Mouse (Mus musculus): ENCODE results near the gene Jmjd1c. TPM values are rescaled to one million over a fixed set of nuclear protein-coding genes. Genes with fewer than 3 reads are reported as not detected.

The Jmjd1c gene
- total and polyA plus RNA-seq, 2 experiments from 2014 or later: 45.1 to 63.8 TPM

DNA sequence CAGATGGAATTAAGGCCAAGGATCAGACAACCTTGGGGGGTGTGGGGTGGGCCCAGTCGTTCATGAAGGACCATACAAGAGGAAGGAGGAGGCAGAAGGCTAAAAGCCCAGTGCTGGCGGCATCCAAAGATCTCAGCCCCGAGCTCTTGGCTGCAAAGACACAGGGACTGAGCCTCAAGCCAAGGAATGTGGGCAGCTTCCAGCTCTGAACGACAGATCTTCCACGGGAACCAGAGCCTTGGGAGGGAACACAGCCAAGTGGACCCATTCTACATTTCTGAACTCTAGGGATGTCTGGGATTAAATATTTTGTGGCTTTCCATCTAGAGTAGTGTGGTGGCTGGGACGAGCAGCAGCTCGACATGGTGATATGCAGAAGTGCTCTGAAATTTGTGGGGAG, 37.6 kb upstream of the Jmjd1c start:
- H3K4me2 ChIP-seq (ENCODE audit: low read depth, low read length, poor library complexity, severe bottlenecking): no peak overlapping the region; the same call in 1 of the 2 replicates
- H3K4me3 ChIP-seq (ENCODE audit: low read depth, low read length): no peak overlapping the region
- H3K9me3 ChIP-seq (ENCODE audit: low read length): no peaks in the 10 kb centered on the region
- no peak for TF ChIP-seq CTCF (IDR thresholded peaks at IDR 0.05)
- peak overlapping the region; percentile 51; the same call in 1 of the 2 replicates for H3K27ac ChIP-seq (ENCODE audit: low read depth, low read length)
- H3K9ac ChIP-seq (replicated peaks; ENCODE audit: low read length, poor library complexity, severe bottlenecking): no peak overlapping the region
- ATAC-seq (ENCODE audit: low FRiP score): 0 out of 2 replicates have a peak, but pooled peaks have one; percentile 11
- H3K4me1 ChIP-seq (ENCODE audit: insufficient read depth, low read length): peaks cover 5% of the 10 kb centered on the region; the same call in 1 of the 2 replicates
- DNase-seq (ENCODE audit: low spot score): peak; percentile 80
- no peaks in the 10 kb centered on the region for H3K36me3 ChIP-seq (ENCODE audit: insufficient read depth, low read length)
- H3K27me3 ChIP-seq (ENCODE audit: insufficient read depth, low read length): no peaks in the 10 kb centered on the region
- 67% methylated on average over 7 of the region's 7 CpGs for WGBS

DNA sequence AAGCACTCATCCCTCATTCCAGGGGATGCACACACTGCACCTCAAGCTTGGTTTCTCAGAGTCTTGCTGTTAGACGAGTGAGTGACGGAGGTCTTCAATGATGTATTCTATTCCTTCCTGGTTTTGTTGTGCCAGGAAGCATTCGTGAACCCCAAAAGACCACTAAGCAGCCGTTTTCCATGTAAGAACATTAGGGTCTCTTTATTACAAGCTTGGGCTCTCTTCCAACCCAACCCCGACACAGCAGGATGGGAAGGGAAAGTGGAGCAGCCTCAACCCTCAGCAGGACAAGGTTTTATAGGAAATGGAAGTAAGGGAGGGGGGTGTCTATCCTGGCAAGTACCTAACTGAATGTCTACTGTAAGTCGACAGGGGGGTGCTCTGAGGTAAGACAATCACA, 37.2 kb upstream of the Jmjd1c start:
- no peak for ATAC-seq (ENCODE audit: low FRiP score)
- TF ChIP-seq CTCF (IDR thresholded peaks at IDR 0.05): no peak
- Histone ChIP-seq H3K36me3 (ENCODE audit: insufficient read depth, low read length) (no peaks in the 10 kb centered on the region), H3K27me3 (ENCODE audit: insufficient read depth, low read length) (no peaks in the 10 kb centered on the region), H3K9me3 (ENCODE audit: low read length) (no peaks in the 10 kb centered on the region), H3K9ac (replicated peaks; ENCODE audit: low read length, poor library complexity, severe bottlenecking) (no peak overlapping the region), H3K4me3 (ENCODE audit: low read depth, low read length) (no peak overlapping the region), H3K4me2 (ENCODE audit: low read depth, low read length, poor library complexity, severe bottlenecking) (no peak overlapping the region; the same call in 1 of the 2 replicates), H3K27ac (ENCODE audit: low read depth, low read length) (peak overlapping the region; percentile 51; the same call in 1 of the 2 replicates), H3K4me1 (ENCODE audit: insufficient read depth, low read length) (peaks cover 5% of the 10 kb centered on the region; the same call in 1 of the 2 replicates)
- no peak for DNase-seq (ENCODE audit: low spot score)
- 61% methylated on average over 6 of the region's 6 CpGs for WGBS

DNA sequence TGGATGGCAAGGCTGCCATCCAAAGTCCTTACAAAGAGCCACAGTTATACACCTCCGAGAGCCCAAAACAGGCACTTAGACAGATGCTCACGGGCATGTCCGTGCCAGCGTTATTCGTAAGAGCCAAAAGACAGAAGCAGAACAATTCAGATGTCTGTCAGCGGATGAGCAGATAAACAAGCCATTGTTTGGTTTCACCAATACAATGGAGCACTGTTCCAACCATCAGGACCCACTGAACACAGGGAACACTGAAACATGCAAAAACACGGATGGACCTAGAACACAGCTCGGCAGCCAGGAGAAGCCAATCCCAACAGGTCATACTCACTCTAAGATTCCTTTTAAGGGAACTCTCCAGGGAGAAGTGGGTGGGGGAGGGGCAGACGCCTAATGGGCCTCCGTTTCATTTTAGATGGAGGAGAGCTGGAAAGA, 34.5 kb upstream of the Jmjd1c start:
- peaks cover 10% of the 10 kb centered on the region; the same call in 1 of the 2 replicates for H3K4me1 ChIP-seq (ENCODE audit: insufficient read depth, low read length)
- H3K4me3 ChIP-seq (ENCODE audit: low read depth, low read length): no peak overlapping the region
- no peaks in the 10 kb centered on the region for H3K36me3 ChIP-seq (ENCODE audit: insufficient read depth, low read length)
- DNase-seq (ENCODE audit: low spot score): peak; percentile 47
- WGBS: 34% methylated on average over 10 of the region's 10 CpGs
- no peak overlapping the region for H3K27ac ChIP-seq (ENCODE audit: low read depth, low read length)
- no peaks in the 10 kb centered on the region for H3K9me3 ChIP-seq (ENCODE audit: low read length)
- H3K27me3 ChIP-seq (ENCODE audit: insufficient read depth, low read length): no peaks in the 10 kb centered on the region
- H3K9ac ChIP-seq (replicated peaks; ENCODE audit: low read length, poor library complexity, severe bottlenecking): no peak overlapping the region
- no peak overlapping the region for H3K4me2 ChIP-seq (ENCODE audit: low read depth, low read length, poor library complexity, severe bottlenecking)
- TF ChIP-seq CTCF (IDR thresholded peaks at IDR 0.05): no peak
- ATAC-seq (ENCODE audit: low FRiP score): no peak

DNA sequence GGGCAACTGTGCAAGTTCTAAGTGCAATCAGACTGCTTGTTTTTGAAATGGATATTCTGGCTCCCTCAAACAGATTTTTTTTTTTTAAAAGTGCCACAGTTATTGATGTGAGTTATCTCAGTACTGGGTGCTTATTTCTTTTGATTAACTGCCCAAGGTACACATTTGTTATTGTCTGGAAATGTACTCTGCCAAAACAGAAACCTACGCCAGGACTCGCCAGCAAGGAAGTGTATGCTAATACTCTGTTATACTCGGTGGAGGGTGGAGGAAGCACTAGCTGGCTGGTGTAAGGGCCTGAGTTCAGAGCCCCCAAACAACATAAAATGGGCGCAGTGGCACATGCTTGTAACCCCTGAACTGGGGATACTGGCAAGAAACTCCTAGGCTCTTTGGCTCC, 34.1 kb upstream of the Jmjd1c start:
- H3K4me3 ChIP-seq (ENCODE audit: low read depth, low read length): no peak overlapping the region
- TF ChIP-seq CTCF (IDR thresholded peaks at IDR 0.05): no peak
- H3K9ac ChIP-seq (replicated peaks; ENCODE audit: low read length, poor library complexity, severe bottlenecking): no peak overlapping the region
- no peaks in the 10 kb centered on the region for H3K9me3 ChIP-seq (ENCODE audit: low read length)
- H3K4me1 ChIP-seq (ENCODE audit: insufficient read depth, low read length): peaks cover 10% of the 10 kb centered on the region; the same call in 1 of the 2 replicates
- ATAC-seq (ENCODE audit: low FRiP score) (no peak), DNase-seq (ENCODE audit: low spot score) (no peak)
- H3K4me2 ChIP-seq (ENCODE audit: low read depth, low read length, poor library complexity, severe bottlenecking): no peak overlapping the region
- H3K27me3 ChIP-seq (ENCODE audit: insufficient read depth, low read length): no peaks in the 10 kb centered on the region
- H3K27ac ChIP-seq (ENCODE audit: low read depth, low read length): no peak overlapping the region
- 61% methylated on average over 4 of the region's 4 CpGs for WGBS
- no peaks in the 10 kb centered on the region for H3K36me3 ChIP-seq (ENCODE audit: insufficient read depth, low read length)

DNA sequence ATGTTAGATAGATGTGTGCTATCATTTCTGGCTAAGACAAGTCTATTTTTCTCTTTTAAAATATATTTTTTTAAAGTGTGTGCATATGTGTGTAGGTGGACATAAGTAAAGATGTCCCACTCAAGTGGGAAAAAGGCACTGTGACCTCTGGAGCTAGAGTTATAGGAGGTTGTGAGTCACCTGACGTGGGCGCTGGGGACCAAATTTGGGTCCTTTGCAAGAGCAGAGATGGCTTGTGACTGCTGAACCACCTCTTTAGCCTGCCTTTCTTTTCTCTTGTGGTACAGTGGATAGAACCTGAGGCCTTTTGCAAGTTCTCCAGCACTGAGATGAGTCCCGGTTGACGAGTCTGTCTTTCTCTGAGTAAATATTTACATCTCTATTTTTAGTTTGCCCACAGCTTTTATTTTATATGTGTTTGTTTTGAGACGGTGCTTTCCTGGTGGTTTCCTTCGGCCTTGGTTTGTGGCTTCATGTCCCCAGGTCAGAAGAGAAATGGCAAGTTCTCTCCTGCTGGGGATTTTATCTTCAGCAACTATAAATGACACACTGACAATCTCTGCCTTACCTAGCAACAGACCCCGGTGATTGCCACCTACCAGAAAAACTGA, 30.5 kb upstream of the Jmjd1c start:
- no peak for ATAC-seq (ENCODE audit: low FRiP score)
- 0 out of 2 replicates have a peak overlapping the region, but pooled peaks have one; percentile 7 for H3K27ac ChIP-seq (ENCODE audit: low read depth, low read length)

DNA sequence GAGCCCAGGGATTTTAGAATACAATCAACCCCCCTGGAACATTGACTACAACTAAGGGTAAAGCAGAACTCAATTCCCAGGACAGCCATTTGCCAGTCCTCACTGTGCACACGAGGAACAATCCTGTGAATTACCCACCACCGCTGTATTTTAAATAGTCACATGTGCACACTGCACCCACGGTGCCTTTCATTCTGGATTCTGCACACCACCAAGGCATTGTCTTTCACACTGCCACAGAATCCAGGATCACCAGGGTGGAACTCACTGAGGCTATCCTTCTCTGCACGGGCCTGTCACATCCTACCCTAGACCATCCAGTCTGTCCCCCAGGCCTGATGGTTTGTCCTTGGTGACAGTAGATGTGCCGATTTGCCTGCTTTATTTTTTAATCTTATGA, 30.0 kb upstream of the Jmjd1c start:
- ATAC-seq (ENCODE audit: low FRiP score) (no peak), DNase-seq (ENCODE audit: low spot score) (no peak)
- no peak overlapping the region for H3K4me3 ChIP-seq (ENCODE audit: low read depth, low read length)
- H3K4me1 ChIP-seq (ENCODE audit: insufficient read depth, low read length): peaks cover 10% of the 10 kb centered on the region; the same call in 1 of the 2 replicates
- H3K4me2 ChIP-seq (ENCODE audit: low read depth, low read length, poor library complexity, severe bottlenecking): no peak overlapping the region
- H3K36me3 ChIP-seq (ENCODE audit: insufficient read depth, low read length): no peaks in the 10 kb centered on the region
- H3K9me3 ChIP-seq (ENCODE audit: low read length): no peaks in the 10 kb centered on the region
- H3K27ac ChIP-seq (ENCODE audit: low read depth, low read length): 0 out of 2 replicates have a peak overlapping the region, but pooled peaks have one; percentile 7
- TF ChIP-seq CTCF (IDR thresholded peaks at IDR 0.05): no peak
- WGBS: 10% methylated on average over 5 of the region's 5 CpGs
- H3K9ac ChIP-seq (replicated peaks; ENCODE audit: low read length, poor library complexity, severe bottlenecking): 0 out of 2 replicates have a peak overlapping the region, but pooled peaks have one; percentile 13
- no peaks in the 10 kb centered on the region for H3K27me3 ChIP-seq (ENCODE audit: insufficient read depth, low read length)

More for the DNA sequence above, 30.5 kb upstream of the Jmjd1c start:
- 66% methylated on average over 7 of the region's 7 CpGs for WGBS
- no peaks in the 10 kb centered on the region for H3K36me3 ChIP-seq (ENCODE audit: insufficient read depth, low read length)
- no peak overlapping the region for H3K4me3 ChIP-seq (ENCODE audit: low read depth, low read length)
- H3K4me1 ChIP-seq (ENCODE audit: insufficient read depth, low read length): peaks cover 10% of the 10 kb centered on the region; the same call in 1 of the 2 replicates
- no peak for TF ChIP-seq CTCF (IDR thresholded peaks at IDR 0.05)
- H3K9me3 ChIP-seq (ENCODE audit: low read length): no peaks in the 10 kb centered on the region
- H3K27me3 ChIP-seq (ENCODE audit: insufficient read depth, low read length): no peaks in the 10 kb centered on the region
- H3K9ac ChIP-seq (replicated peaks; ENCODE audit: low read length, poor library complexity, severe bottlenecking): no peak overlapping the region
- DNase-seq (ENCODE audit: low spot score): no peak
- no peak overlapping the region for H3K4me2 ChIP-seq (ENCODE audit: low read depth, low read length, poor library complexity, severe bottlenecking)

Data from midbrain, postnatal 0 days (tissue).